Mouse (Mus musculus): Measurements from ENCODE around the gene Jup. TPM values are rescaled to one million over a fixed set of nuclear protein-coding genes. Genes with fewer than 3 reads are reported as not detected.

The Jup gene
- polyA plus RNA-seq, 3 experiments from 2014 or later, result 0.36 to 1.4 TPM; not detected in 1

Other genes starting within 250 kb of the Jup start
- gene Krt19, start 249.1 kb downstream of the Jup start, polyA plus RNA-seq (2017; shearing (Covaris generic)), result not detected
- not detected for gene Krt9, start 204.5 kb downstream of the Jup start, polyA plus RNA-seq (2017; shearing (Covaris generic))
- gene Krt14, start 190.2 kb downstream of the Jup start, polyA plus RNA-seq (2017; shearing (Covaris generic)), result not detected
- not detected for gene Krt16, start 148.9 kb downstream of the Jup start, polyA plus RNA-seq (2017; shearing (Covaris generic))
- 1 to 10 TPM; 1.8 to 4.5 (median 2.1) TPM for gene Krt17, start 136.7 kb downstream of the Jup start, polyA plus RNA-seq (2017; shearing (Covaris generic))
- not detected for gene Krt42, start 127.9 kb downstream of the Jup start, polyA plus RNA-seq (2017; shearing (Covaris generic))
- gene Eif1, start 77.9 kb downstream of the Jup start, polyA plus RNA-seq (2017; shearing (Covaris generic)), result 1,000 to 10,000 TPM; 1,938 to 3,125 (median 2,500) TPM
- not detected for gene Gast, start 63.4 kb downstream of the Jup start, polyA plus RNA-seq (2017; shearing (Covaris generic))
- 1 to 10 TPM in 1 of 3 experiments, under 1 TPM in 2; 0.55 to 1.1 (median 0.70) TPM for gene Hap1, start 41.6 kb downstream of the Jup start, polyA plus RNA-seq (2017; shearing (Covaris generic))
- under 1 TPM in 1 of 3 experiments, not detected in 2; 0.92 TPM for gene P3h4, start 17.1 kb upstream of the Jup start, polyA plus RNA-seq (2017; shearing (Covaris generic))
- gene Fkbp10, start 17.9 kb upstream of the Jup start, polyA plus RNA-seq (2017; shearing (Covaris generic)), result 1 to 10 TPM in 1 of 3 experiments, not detected in 2; 2.9 TPM
- gene Nt5c3b, start 44.0 kb upstream of the Jup start, polyA plus RNA-seq (2017; shearing (Covaris generic)), result 100 to 1,000 TPM; 124 to 134 (median 127) TPM
- gene Klhl10, start 44.2 kb upstream of the Jup start, polyA plus RNA-seq (2017; shearing (Covaris generic)), result under 1 TPM in 2 of 3 experiments, not detected in 1; 0.41 to 0.47 TPM
- gene Klhl11, start 75.0 kb upstream of the Jup start, polyA plus RNA-seq (2017; shearing (Covaris generic)), result 1 to 10 TPM; 2.2 to 2.4 (median 2.3) TPM
- gene Acly, start 130.2 kb upstream of the Jup start, polyA plus RNA-seq (2017; shearing (Covaris generic)), result 10 to 100 TPM; 72.3 to 78.0 (median 76.2) TPM
- under 1 TPM in 2 of 3 experiments, not detected in 1; 0.15 to 0.21 TPM for gene Ttc25, start 147.8 kb upstream of the Jup start, polyA plus RNA-seq (2017; shearing (Covaris generic))
- gene Cnp, start 177.1 kb upstream of the Jup start, polyA plus RNA-seq (2017; shearing (Covaris generic)), result 100 to 1,000 TPM; 159 to 192 (median 165) TPM
- 10 to 100 TPM; 24.1 to 32.6 (median 27.2) TPM for gene Nkiras2, start 221.5 kb upstream of the Jup start, polyA plus RNA-seq (2017; shearing (Covaris generic))
- 100 to 1,000 TPM; 283 to 389 (median 360) TPM for gene Dnajc7, start 222.4 kb upstream of the Jup start, polyA plus RNA-seq (2017; shearing (Covaris generic))

Data from inflammation-experienced regulatory T-cells, adult 6 months (primary cell).